Mouse (Mus musculus): Measurements from ENCODE around the gene Ablim1. TPM values are rescaled to one million over a fixed set of nuclear protein-coding genes. Genes with fewer than 3 reads are reported as not detected.

The Ablim1 gene
- total RNA-seq, 2 experiments from 2014 or later, result 10.0 to 12.6 TPM

DNA sequence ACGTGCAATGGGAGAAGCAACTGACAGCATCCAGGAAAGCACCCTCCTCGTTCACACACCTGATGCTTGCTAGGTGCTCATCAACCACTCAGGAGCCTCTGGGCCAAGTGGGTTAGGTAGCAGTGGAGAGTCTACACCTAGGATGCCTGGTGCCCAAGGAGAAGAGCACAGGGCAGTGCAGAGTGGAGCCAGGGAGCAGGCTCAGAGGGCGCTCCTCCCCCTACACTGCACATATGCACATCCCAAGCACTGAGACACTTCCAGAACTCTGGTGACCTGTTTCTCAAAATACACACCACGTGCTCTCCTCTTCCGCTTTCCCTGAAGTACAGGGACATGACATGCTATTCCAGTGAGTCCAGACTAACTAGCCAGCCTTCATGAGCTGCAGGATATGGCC lies 142.4 kb downstream of the Ablim1 start:
- no peak for ATAC-seq (replicated peaks; ENCODE audit: low FRiP score, poor library complexity, severe bottlenecking)

- no peak for ATAC-seq (replicated peaks; ENCODE audit: low FRiP score, poor library complexity, severe bottlenecking)
Measured at GRCm38 (mm10) chr19:57170880-57171279, 143.8 kb downstream of the Ablim1 start.

- no peak for ATAC-seq (replicated peaks; ENCODE audit: low FRiP score, poor library complexity, severe bottlenecking)
Measured at GRCm38 (mm10) chr19:57169485-57169884, 145.2 kb downstream of the Ablim1 start.

- no peak for ATAC-seq (replicated peaks; ENCODE audit: low FRiP score, poor library complexity, severe bottlenecking)
Measured at GRCm38 (mm10) chr19:57167721-57168120, 147.0 kb downstream of the Ablim1 start.

GRCm38 (mm10) chr19:57164882-57165281 lies 149.8 kb downstream of the Ablim1 start:
- no peak for ATAC-seq (replicated peaks; ENCODE audit: low FRiP score, poor library complexity, severe bottlenecking)

- ATAC-seq (replicated peaks; ENCODE audit: low FRiP score, poor library complexity, severe bottlenecking), result no peak
Measured at GRCm38 (mm10) chr19:57163315-57163714, 151.4 kb downstream of the Ablim1 start.

- ATAC-seq (replicated peaks; ENCODE audit: low FRiP score, poor library complexity, severe bottlenecking), result no peak
Measured at GRCm38 (mm10) chr19:57161978-57162727, 152.6 kb downstream of the Ablim1 start.

DNA sequence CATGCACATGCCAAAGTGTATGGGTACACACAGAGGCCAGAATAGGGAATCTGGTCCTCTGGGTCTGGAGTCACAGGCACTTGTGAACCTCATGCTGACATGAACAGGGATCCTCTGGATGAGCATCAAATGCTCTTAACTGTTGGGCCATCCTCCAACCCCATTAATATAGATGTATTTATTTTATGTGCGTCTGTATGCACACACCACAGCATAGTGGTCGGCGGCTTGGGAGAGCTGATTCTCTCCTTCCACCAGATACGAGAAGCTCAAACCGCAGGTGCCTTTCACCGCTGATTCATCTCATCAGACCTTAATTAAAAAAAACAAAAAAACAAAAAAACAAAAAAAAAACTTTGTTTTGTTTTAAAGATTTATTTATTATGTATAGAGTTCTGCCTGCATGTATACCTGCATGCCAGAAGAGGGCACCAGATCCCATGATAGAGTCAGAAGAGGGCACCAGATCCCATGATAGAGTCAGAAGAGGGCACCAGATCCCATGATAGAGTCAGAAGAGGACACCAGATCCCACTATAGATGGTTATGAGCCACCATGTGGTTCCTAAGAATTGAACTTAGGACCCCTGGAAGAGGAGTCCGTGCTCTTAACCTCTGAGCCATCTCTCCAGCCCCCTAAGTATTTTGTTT lies 153.6 kb downstream of the Ablim1 start:
- ATAC-seq (replicated peaks; ENCODE audit: low FRiP score, poor library complexity, severe bottlenecking), result no peak

- ATAC-seq (replicated peaks; ENCODE audit: low FRiP score, poor library complexity, severe bottlenecking), result no peak
Measured at GRCm38 (mm10) chr19:57157731-57158343, 156.9 kb downstream of the Ablim1 start.

- no peak for ATAC-seq (replicated peaks; ENCODE audit: low FRiP score, poor library complexity, severe bottlenecking)
Measured at GRCm38 (mm10) chr19:57155121-57155884, 159.4 kb downstream of the Ablim1 start.

GRCm38 (mm10) chr19:57152357-57152756 lies 162.4 kb downstream of the Ablim1 start:
- ATAC-seq (replicated peaks; ENCODE audit: low FRiP score, poor library complexity, severe bottlenecking), result no peak

GRCm38 (mm10) chr19:57151504-57151903 lies 163.2 kb downstream of the Ablim1 start:
- no peak for ATAC-seq (replicated peaks; ENCODE audit: low FRiP score, poor library complexity, severe bottlenecking)

DNA sequence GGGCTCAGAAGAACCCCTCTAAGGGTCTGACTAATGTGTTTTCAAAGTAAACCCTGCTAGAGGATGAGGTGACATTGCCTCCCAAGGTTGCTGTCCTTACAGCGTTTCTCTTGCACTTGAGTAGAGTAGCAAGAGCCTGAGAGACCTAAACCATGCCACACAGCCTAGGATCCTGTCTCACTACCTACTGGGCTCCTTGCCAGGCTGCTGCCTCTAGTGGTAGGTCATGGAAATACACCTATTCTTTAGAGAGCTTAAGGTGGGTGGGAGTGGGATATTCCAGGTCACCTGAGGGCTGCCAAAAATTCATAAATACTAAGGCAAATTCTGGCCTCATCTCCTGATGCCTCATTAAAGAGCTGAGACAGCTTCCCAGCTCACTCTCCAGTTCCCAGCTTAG lies 164.4 kb downstream of the Ablim1 start:
- ATAC-seq (replicated peaks; ENCODE audit: low FRiP score, poor library complexity, severe bottlenecking), result no peak

- ATAC-seq (replicated peaks; ENCODE audit: low FRiP score, poor library complexity, severe bottlenecking), result no peak
Measured at GRCm38 (mm10) chr19:57147746-57148145, 167.0 kb downstream of the Ablim1 start.

GRCm38 (mm10) chr19:57146936-57147335 lies 167.8 kb downstream of the Ablim1 start:
- no peak for ATAC-seq (replicated peaks; ENCODE audit: low FRiP score, poor library complexity, severe bottlenecking)

GRCm38 (mm10) chr19:57143646-57144045 lies 171.1 kb downstream of the Ablim1 start:
- ATAC-seq (replicated peaks; ENCODE audit: low FRiP score, poor library complexity, severe bottlenecking), result no peak

DNA sequence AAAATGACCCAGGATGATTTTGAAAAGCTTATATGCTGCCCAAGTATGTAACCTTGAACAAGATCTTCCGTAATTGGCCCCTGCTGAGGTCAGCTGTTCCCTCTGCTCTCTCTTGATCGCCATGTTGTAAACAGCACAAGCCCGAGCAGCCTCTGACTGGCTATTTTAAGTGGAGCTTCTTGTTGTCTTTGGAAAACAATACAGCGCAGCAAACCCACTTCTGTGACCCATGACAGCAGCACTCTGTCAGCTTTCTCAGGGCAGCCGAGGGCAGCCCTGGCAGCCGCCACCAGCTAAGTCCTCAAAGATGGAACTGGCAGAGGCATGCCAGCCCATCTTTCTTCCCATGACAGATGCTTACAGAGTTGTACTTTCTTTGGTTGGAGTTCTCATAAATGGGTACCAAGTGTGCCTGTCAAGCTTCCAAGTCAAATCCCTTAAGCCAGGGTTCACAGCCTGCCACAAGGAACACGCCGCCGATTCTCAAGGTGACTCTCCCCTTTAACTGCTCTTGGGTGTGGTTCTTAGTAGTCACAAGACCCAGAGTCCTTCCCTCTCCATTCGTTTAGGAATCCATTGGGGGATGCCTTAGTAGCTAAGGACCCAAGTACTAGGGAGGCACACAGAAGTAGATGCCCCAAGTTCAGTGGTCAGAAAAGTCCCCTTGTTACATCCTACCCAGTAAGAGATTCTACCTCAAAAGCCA lies 172.8 kb downstream of the Ablim1 start:
- no peak for ATAC-seq (replicated peaks; ENCODE audit: low FRiP score, poor library complexity, severe bottlenecking)

GRCm38 (mm10) chr19:57140874-57141273 lies 173.8 kb downstream of the Ablim1 start:
- ATAC-seq (replicated peaks; ENCODE audit: low FRiP score, poor library complexity, severe bottlenecking), result no peak

DNA sequence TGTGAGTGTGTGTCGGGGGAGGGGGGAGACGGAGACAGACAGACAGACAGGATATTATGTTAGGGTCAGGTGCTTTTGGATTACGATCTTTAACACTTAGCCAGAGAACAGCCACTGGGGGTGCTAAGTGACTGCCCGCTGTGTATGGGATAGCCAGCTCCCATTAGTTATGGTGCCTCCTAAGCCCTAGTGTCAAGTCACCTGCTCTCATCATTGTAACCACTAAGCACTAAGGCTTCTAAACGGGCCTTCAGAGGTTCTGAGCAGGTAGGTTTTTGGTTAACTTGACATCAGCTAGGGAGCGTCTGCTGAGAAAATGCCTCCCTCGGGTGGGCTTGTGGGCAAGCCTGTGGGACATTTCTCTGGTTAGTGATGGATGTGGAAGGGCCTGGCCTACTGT lies 174.6 kb downstream of the Ablim1 start:
- ATAC-seq (replicated peaks; ENCODE audit: low FRiP score, poor library complexity, severe bottlenecking), result no peak
